Mouse (Mus musculus): ENCODE measurements around the gene Smc1b. TPM values are rescaled to one million over a fixed set of nuclear protein-coding genes. Genes with fewer than 3 reads are reported as not detected.

Smc1b gene
- polyA plus RNA-seq (2015; fragmentation: Nextera tagmentation; extraction: Ambion mirVana): 0.15 and 0.29 TPM in 2 replicates

GRCm38 (mm10) chr15:85131275-85132192 is at the start of gene Smc1b, which contains the start of gene Ribc2:
Smc1b (minus strand) TSS chr15:85131964.
Ribc2 (plus strand) TSS chr15:85132078.
- peak; percentile 69 for ATAC-seq (replicated peaks; ENCODE audit: low FRiP score, low read depth)
- H3K4me3 ChIP-seq (replicated peaks; ENCODE audit: low read depth, low read length): no peak within 1 kb of the TSS

GRCm38 (mm10) chr15:85180368-85180767 is 48.6 kb upstream of the Smc1b start:
- DNase-seq (ENCODE audit: low spot score) (no peak), ATAC-seq (replicated peaks; ENCODE audit: low FRiP score, low read depth) (no peak)
- Histone ChIP-seq H3K4me2 (ENCODE audit: low read length) (no peak overlapping the region), H3K4me3 (replicated peaks; ENCODE audit: low read depth, low read length) (no peak overlapping the region), H3K27ac (peak overlapping the region; percentile 54; the same call in 1 of the 2 replicates), H3K27me3 (ENCODE audit: insufficient read depth, low read length) (no peaks in the 10 kb centered on the region), H3K4me1 (replicated peaks; ENCODE audit: insufficient read depth, low read length) (no peaks in the 10 kb centered on the region), H3K9ac (ENCODE audit: low read depth, low read length) (no peak overlapping the region), H3K9me3 (replicated peaks; ENCODE audit: low read length) (no peaks in the 10 kb centered on the region), H3K36me3 (ENCODE audit: insufficient read depth, low read length) (no peaks in the 10 kb centered on the region)
- no peak for TF ChIP-seq CTCF (IDR thresholded peaks at IDR 0.05; ENCODE audit: low read depth)

More at GRCm38 (mm10) chr15:85131275-85132192, at the start of gene Smc1b, which contains the start of gene Ribc2:
- H3K4me2 ChIP-seq (ENCODE audit: low read length): peak within 1 kb of the TSS; percentile 52
- H3K9ac ChIP-seq (ENCODE audit: low read depth, low read length): no peak within 1 kb of the TSS
- 33% methylated on average over 56 of the region's 58 CpGs for WGBS
- no peaks in the 10 kb centered on the region for H3K36me3 ChIP-seq (ENCODE audit: insufficient read depth, low read length)
- DNase-seq (ENCODE audit: low spot score): peak; percentile 87
- no peaks in the 10 kb centered on the region for H3K4me1 ChIP-seq (replicated peaks; ENCODE audit: insufficient read depth, low read length)
- H3K27me3 ChIP-seq (ENCODE audit: insufficient read depth, low read length): no peaks in the 10 kb centered on the region
- no peak for TF ChIP-seq CTCF (IDR thresholded peaks at IDR 0.05; ENCODE audit: low read depth)
- no peak within 1 kb of the TSS for H3K27ac ChIP-seq
- no peaks in the 10 kb centered on the region for H3K9me3 ChIP-seq (replicated peaks; ENCODE audit: low read length)

GRCm38 (mm10) chr15:85179528-85180180 is 47.9 kb upstream of the Smc1b start:
- Histone ChIP-seq H3K4me1 (replicated peaks; ENCODE audit: insufficient read depth, low read length) (no peaks in the 10 kb centered on the region), H3K4me3 (replicated peaks; ENCODE audit: low read depth, low read length) (no peak overlapping the region), H3K9ac (ENCODE audit: low read depth, low read length) (no peak overlapping the region), H3K27ac (peak overlapping the region; percentile 54; the same call in 1 of the 2 replicates), H3K9me3 (replicated peaks; ENCODE audit: low read length) (no peaks in the 10 kb centered on the region), H3K27me3 (ENCODE audit: insufficient read depth, low read length) (no peaks in the 10 kb centered on the region), H3K36me3 (ENCODE audit: insufficient read depth, low read length) (no peaks in the 10 kb centered on the region), H3K4me2 (ENCODE audit: low read length) (no peak overlapping the region)
- ATAC-seq (replicated peaks; ENCODE audit: low FRiP score, low read depth): no peak
- peak; percentile 85 for DNase-seq (ENCODE audit: low spot score)
- WGBS: 56% methylated on average over 7 of the region's 7 CpGs
- no peak for TF ChIP-seq CTCF (IDR thresholded peaks at IDR 0.05; ENCODE audit: low read depth)

GRCm38 (mm10) chr15:85178172-85178571 is 46.4 kb upstream of the Smc1b start:
- Histone ChIP-seq H3K27me3 (ENCODE audit: insufficient read depth, low read length) (no peaks in the 10 kb centered on the region), H3K4me3 (replicated peaks; ENCODE audit: low read depth, low read length) (no peak overlapping the region), H3K36me3 (ENCODE audit: insufficient read depth, low read length) (no peaks in the 10 kb centered on the region), H3K9me3 (replicated peaks; ENCODE audit: low read length) (no peaks in the 10 kb centered on the region), H3K4me2 (ENCODE audit: low read length) (no peak overlapping the region), H3K4me1 (replicated peaks; ENCODE audit: insufficient read depth, low read length) (no peaks in the 10 kb centered on the region), H3K9ac (ENCODE audit: low read depth, low read length) (no peak overlapping the region), H3K27ac (no peak overlapping the region)
- TF ChIP-seq CTCF (IDR thresholded peaks at IDR 0.05; ENCODE audit: low read depth): no peak
- ATAC-seq (replicated peaks; ENCODE audit: low FRiP score, low read depth) (no peak), DNase-seq (ENCODE audit: low spot score) (no peak)
- WGBS: 66% methylated on average over 6 of the region's 6 CpGs

- ATAC-seq (replicated peaks; ENCODE audit: low FRiP score, low read depth): no peak
- H3K27ac ChIP-seq: no peak overlapping the region
Observed at GRCm38 (mm10) chr15:85177576-85177975, 45.8 kb upstream of the Smc1b start.

GRCm38 (mm10) chr15:85174060-85174459 is 42.3 kb upstream of the Smc1b start:
- Histone ChIP-seq H3K4me2 (ENCODE audit: low read length) (no peak overlapping the region; the same call in 1 of the 2 replicates), H3K27me3 (ENCODE audit: insufficient read depth, low read length) (no peaks in the 10 kb centered on the region), H3K36me3 (ENCODE audit: insufficient read depth, low read length) (no peaks in the 10 kb centered on the region), H3K9ac (ENCODE audit: low read depth, low read length) (no peak overlapping the region), H3K27ac (no peak overlapping the region), H3K4me1 (replicated peaks; ENCODE audit: insufficient read depth, low read length) (no peaks in the 10 kb centered on the region), H3K9me3 (replicated peaks; ENCODE audit: low read length) (no peaks in the 10 kb centered on the region), H3K4me3 (replicated peaks; ENCODE audit: low read depth, low read length) (no peak overlapping the region)
- TF ChIP-seq CTCF (IDR thresholded peaks at IDR 0.05; ENCODE audit: low read depth): no peak
- DNase-seq (ENCODE audit: low spot score) (peak; percentile 81), ATAC-seq (replicated peaks; ENCODE audit: low FRiP score, low read depth) (0 out of 2 replicates have a peak, but pooled peaks have one; percentile 21)
- WGBS: 45% methylated on average over 10 of the region's 10 CpGs

More at GRCm38 (mm10) chr15:85177576-85177975, 45.8 kb upstream of the Smc1b start:
- H3K4me1 ChIP-seq (replicated peaks; ENCODE audit: insufficient read depth, low read length): no peaks in the 10 kb centered on the region
- H3K4me3 ChIP-seq (replicated peaks; ENCODE audit: low read depth, low read length): no peak overlapping the region
- H3K9ac ChIP-seq (ENCODE audit: low read depth, low read length): no peak overlapping the region
- H3K9me3 ChIP-seq (replicated peaks; ENCODE audit: low read length): no peaks in the 10 kb centered on the region
- H3K4me2 ChIP-seq (ENCODE audit: low read length): no peak overlapping the region
- DNase-seq (ENCODE audit: low spot score): peak; percentile 86
- H3K27me3 ChIP-seq (ENCODE audit: insufficient read depth, low read length): no peaks in the 10 kb centered on the region
- 70% methylated on average over 8 of the region's 8 CpGs for WGBS
- no peaks in the 10 kb centered on the region for H3K36me3 ChIP-seq (ENCODE audit: insufficient read depth, low read length)
- TF ChIP-seq CTCF (IDR thresholded peaks at IDR 0.05; ENCODE audit: low read depth): no peak
